Mouse (Mus musculus) c-Kit-positive CD71-positive TER-119-positive erythroid progenitor cells, embryonic 14.5 days (primary cell): ENCODE data around the gene Psmb8.
"Not testable (repeated sequence)": the region's sequence is repeated elsewhere in the genome, so short reads cannot be mapped to it uniquely, and the experiment has no call there.

Experiments used
- DNase-seq: peaks from one replicate; pipeline ENCODE4 v3.0.0-alpha.2; 2013; ENCODE audit warnings: low spot score

Gene Psmb8

DNA sequence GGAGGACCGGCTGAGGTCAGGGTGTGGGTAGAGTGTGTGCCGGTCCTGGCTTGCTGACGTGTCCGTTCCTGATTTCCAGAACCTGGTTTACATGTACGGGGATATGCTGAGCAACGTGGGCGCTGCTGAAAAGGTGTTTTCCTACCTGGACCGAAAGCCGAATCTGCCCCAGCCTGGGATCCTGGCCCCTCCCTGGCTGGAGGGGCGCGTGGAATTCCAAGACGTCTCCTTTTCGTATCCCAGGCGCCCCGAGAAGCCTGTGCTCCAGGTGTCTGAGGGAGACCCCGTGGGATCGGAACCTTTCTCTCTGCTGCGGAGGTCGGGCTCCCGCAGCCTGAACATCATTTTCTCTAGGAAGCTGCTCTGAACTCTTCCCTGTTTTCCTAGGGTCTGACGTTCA lies 16.4 kb downstream of the Psmb8 start:
- no peak for DNase-seq

DNA sequence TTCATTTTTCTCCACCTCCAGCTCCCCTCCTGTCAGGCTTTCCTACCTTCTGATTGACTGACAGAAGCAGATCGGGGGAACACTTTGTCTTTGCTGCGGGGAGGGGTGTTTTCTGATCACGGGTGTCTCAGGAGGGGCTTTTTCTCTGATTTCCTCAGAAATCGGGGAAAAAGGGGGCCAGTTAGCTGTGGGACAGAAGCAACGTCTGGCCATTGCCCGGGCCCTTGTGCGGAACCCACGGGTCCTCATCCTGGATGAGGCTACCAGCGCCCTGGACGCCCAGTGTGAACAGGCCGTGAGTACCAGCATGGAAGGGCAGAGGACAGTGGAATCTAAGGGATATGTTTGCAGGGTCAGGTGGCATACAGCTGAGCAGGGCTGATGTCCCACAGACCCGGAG lies 17.7 kb downstream of the Psmb8 start:
- no peak for DNase-seq

DNA sequence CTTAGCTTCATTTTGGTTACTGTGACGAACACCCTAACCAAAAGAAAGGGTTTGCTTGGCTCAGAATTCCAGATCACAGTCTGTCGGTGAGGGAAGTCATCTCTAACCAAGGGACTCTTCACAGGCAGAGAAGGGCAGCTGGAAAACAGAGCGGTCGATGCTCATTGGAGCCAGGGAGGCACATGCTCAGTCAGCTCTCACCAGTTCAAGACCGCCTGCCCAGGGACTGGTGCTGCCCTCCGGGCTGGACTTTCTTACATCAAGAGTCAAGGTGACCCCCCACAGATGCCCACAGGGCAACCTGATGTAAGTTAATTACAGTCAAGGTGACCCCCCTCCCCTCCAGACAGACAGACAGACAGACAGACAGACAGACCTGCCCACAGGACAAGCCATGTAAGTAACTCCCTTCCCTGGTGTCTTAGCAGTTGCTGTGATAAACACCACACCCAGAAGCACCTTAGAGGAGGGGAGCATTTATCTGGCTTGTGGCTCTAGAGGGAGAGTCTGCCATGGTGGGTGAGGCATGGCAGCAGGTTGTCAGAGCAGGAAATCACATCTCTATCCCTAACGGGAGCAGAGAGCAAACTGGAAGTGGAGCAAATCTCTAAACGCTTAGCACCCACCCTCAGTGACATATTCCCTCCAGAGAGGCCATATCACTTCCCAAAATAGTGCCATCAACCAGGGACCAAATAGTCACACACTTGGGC lies 19.9 kb downstream of the Psmb8 start:
- no peak for DNase-seq

DNA sequence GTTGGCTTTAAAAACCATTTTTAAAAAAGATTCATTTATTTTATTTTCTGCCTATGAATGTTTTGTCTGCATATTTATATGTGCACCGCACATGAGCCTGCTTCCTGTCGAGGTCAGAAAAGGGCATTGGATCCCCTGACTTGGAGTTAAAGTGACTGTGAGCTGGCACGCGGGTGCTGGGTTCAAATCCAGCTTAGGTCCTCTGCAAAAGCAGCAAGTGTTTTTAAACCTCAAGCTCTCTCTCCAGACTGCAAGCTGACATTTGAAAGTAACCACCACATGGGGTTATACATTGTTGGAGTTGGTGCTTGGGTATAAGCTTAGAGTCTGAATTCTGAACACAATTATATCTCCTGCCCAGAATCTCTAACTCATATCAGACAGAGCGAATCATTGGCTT lies 20.5 kb downstream of the Psmb8 start:
- no peak for DNase-seq

GRCm38 (mm10) chr17:34218675-34219074 lies 21.2 kb downstream of the Psmb8 start:
- peak; percentile 70 for DNase-seq

GRCm38 (mm10) chr17:34219096-34219495 lies 21.6 kb downstream of the Psmb8 start:
- peak; percentile 71 for DNase-seq

DNA sequence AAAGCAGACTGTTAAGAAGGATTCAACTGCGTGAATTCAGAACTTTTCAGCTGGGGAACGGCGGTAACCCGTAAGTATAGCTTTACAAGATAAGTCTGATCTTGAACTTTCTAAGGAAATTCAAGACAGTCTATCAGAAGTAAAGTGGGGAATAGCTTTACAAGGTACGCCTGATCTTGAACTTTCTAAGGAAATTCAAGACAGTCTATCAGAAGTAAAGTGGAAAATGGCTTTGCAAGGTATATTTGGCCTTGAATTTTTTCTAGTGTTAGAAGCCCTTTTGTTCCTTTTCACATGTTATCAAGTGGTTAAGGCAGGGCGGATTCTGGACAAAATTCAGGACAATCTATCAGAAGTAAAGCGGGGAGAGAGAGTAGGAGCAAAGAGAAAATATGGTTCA lies 22.3 kb downstream of the Psmb8 start:
- not testable (repeated sequence) for DNase-seq

- DNase-seq: not testable (repeated sequence)
Measured at GRCm38 (mm10) chr17:34220401-34220800, 22.9 kb downstream of the Psmb8 start.

- DNase-seq: no peak
Measured at GRCm38 (mm10) chr17:34224816-34225215, 27.3 kb downstream of the Psmb8 start.

- no peak for DNase-seq
Measured at GRCm38 (mm10) chr17:34225426-34225825, 27.9 kb downstream of the Psmb8 start.

GRCm38 (mm10) chr17:34225911-34226310 lies 28.4 kb downstream of the Psmb8 start:
- DNase-seq: not testable (repeated sequence)

DNA sequence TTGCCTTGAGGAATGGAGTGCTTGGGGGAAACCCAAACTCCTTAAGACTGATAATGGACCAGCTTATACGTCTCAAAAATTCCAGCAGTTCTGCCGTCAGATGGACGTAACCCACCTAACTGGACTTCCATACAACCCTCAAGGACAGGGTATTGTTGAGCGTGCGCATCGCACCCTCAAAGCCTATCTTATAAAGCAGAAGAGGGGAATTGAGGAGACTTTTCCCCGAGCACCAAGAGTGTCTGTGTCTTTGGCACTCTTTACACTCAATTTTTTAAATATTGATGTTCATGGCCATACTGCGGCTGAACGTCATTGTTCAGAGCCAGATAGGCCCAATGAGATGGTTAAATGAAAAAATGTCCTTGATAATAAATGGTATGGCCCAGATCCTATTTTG lies 33.5 kb downstream of the Psmb8 start:
- not testable (repeated sequence) for DNase-seq

- DNase-seq: not testable (repeated sequence)
Measured at GRCm38 (mm10) chr17:34232021-34232420, 34.5 kb downstream of the Psmb8 start.

- peak; percentile 57 for DNase-seq
Measured at GRCm38 (mm10) chr17:34234926-34235325, 37.4 kb downstream of the Psmb8 start.

- DNase-seq: no peak
Measured at GRCm38 (mm10) chr17:34236691-34237090, 39.2 kb downstream of the Psmb8 start.

GRCm38 (mm10) chr17:34237741-34238140 lies 40.2 kb downstream of the Psmb8 start:
- no peak for DNase-seq

- DNase-seq: no peak
Measured at GRCm38 (mm10) chr17:34238706-34239105, 41.2 kb downstream of the Psmb8 start, which contains the start of gene H2-Ob. H2-Ob (plus strand) TSS chr17:34238903.

- DNase-seq: no peak
Measured at GRCm38 (mm10) chr17:34239601-34240041, 42.1 kb downstream of the Psmb8 start.

DNA sequence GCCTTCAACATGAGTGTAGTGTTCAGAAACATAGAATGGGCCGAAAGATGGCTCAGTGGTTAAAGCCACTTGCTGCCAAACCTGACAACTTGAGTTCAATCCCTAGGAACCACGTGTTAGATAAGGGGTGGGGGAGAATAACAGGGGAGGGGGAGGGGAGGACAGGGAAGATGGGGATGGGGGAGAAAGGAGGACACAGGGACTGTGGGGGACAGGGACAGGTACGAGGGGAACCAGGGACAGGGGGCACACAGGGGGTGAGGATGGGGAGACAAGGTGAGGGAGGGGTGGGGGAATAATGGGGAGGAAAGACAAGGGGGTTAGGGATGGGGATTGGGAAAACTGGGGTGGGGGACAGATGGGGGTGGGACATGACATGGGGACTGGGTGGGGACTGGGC lies 42.8 kb downstream of the Psmb8 start:
- no peak for DNase-seq

DNA sequence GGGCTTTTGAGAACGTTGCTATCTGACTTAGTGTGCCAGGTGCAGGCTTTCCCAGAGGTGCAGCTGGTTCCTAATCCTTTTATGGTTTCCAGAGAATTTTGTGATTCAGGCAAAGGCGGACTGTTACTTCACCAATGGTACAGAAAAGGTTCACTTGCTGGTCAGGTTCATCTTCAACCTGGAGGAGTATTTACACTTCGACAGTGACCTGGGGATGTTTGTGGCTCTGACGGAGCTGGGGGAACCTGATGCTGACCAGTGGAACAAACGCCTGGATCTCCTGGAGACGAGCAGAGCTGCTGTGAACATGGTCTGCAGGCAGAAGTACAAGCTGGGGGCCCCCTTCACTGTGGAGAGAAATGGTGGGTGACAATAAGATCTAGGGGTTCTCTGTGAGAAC lies 43.4 kb downstream of the Psmb8 start:
- DNase-seq: no peak

- DNase-seq: no peak
Measured at GRCm38 (mm10) chr17:34244656-34245055, 47.1 kb downstream of the Psmb8 start.

DNA sequence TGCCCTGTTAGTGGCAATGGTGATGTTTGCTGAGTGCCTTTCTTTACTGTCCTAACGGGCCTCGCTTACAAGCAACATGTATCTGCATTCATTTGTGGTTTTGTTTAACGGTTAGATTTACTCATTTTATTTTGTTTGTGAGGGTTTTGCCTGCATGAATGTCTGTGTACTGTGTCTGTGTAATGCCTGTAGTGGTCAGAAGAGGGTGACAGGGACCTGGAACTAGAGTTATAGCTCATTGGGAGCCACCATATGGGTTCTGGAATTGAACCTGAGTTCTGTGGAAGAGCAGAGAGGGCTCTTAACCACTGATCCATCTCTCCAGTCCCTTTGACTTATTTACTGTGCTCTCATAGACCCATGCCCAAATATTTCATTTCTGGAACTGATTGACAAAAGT lies 49.5 kb downstream of the Psmb8 start:
- no peak for DNase-seq

GRCm38 (mm10) chr17:34248764-34249163 lies 51.2 kb downstream of the Psmb8 start:
- no peak for DNase-seq

GRCm38 (mm10) chr17:34249361-34249760 lies 51.8 kb downstream of the Psmb8 start:
- DNase-seq: no peak
